Mouse (Mus musculus) heart, adult 18-20 months (tissue): ENCODE data around the gene Spred2. TPM values are rescaled to one million over a fixed set of nuclear protein-coding genes. Genes with fewer than 3 reads are reported as not detected.

Source experiments
- DNase-seq, 2 experiments: peaks; one replicate each; pipeline ENCODE4 v3.0.0; 2021 to 2022; ENCODE audit warnings: mixed read lengths in 1 of 2
- total RNA-seq, 2 experiments: library from RNA; stranded (reverse); gene quantifications; 2 replicates each; pipeline ENCODE4 v1.2.3; 2021

Gene Spred2
- total RNA-seq, 2 experiments from 2014 or later: 18.0 to 20.7 TPM

- DNase-seq: peak in 1 of 2 experiments; percentile 37
These were observed 59.1 kb downstream of the Spred2 start for GRCm38 (mm10) chr11:19983298-19983697.

GRCm38 (mm10) chr11:19984029-19984428 is 59.9 kb downstream of the Spred2 start:
- no peak for DNase-seq

GRCm38 (mm10) chr11:19985283-19985854 is 61.2 kb downstream of the Spred2 start:
- no peak for DNase-seq

- no peak for DNase-seq
These were observed 62.3 kb downstream of the Spred2 start for GRCm38 (mm10) chr11:19986443-19986861.

- peak; percentile 73 to 82 for DNase-seq
These were observed 62.9 kb downstream of the Spred2 start for GRCm38 (mm10) chr11:19986871-19987755.

GRCm38 (mm10) chr11:19987756-19988091 is 63.5 kb downstream of the Spred2 start:
- no peak for DNase-seq

- peak in 1 of 2 experiments; percentile 51 for DNase-seq
These were observed 64.0 kb downstream of the Spred2 start for GRCm38 (mm10) chr11:19988224-19988623.

GRCm38 (mm10) chr11:19988631-19989030 is 64.5 kb downstream of the Spred2 start:
- DNase-seq: no peak

- no peak for DNase-seq
These were observed 65.2 kb downstream of the Spred2 start for GRCm38 (mm10) chr11:19989141-19989910.

GRCm38 (mm10) chr11:19990731-19991130 is 66.6 kb downstream of the Spred2 start:
- no peak for DNase-seq

- peak in 1 of 2 experiments; percentile 65 for DNase-seq
These were observed 67.3 kb downstream of the Spred2 start for GRCm38 (mm10) chr11:19991303-19991976.

GRCm38 (mm10) chr11:19992341-19993281 is 68.4 kb downstream of the Spred2 start:
- no peak for DNase-seq

- no peak for DNase-seq
These were observed 69.6 kb downstream of the Spred2 start for GRCm38 (mm10) chr11:19993753-19994152.

- no peak for DNase-seq
These were observed 70.2 kb downstream of the Spred2 start for GRCm38 (mm10) chr11:19994262-19994790.

- DNase-seq: no peak
These were observed 73.8 kb downstream of the Spred2 start for GRCm38 (mm10) chr11:19997940-19998339.

GRCm38 (mm10) chr11:20002883-20003282 is 78.7 kb downstream of the Spred2 start:
- DNase-seq: no peak

GRCm38 (mm10) chr11:20007701-20008100 is 83.5 kb downstream of the Spred2 start:
- DNase-seq: peak in 1 of 2 experiments; percentile 49

- peak in 1 of 2 experiments; percentile 31 for DNase-seq
These were observed 87.2 kb downstream of the Spred2 start for GRCm38 (mm10) chr11:20011210-20011978.

- DNase-seq: no peak
These were observed 89.2 kb downstream of the Spred2 start for GRCm38 (mm10) chr11:20013366-20013765.

- no peak for DNase-seq
These were observed 93.8 kb downstream of the Spred2 start for GRCm38 (mm10) chr11:20017937-20018336.
